Mouse (Mus musculus) layer of hippocampus, adult 9-10 months (tissue): ENCODE measurements around the gene Spaca9.

Experiments used
- DNase-seq: peaks from one replicate; pipeline ENCODE4 v3.0.0; 2022; ENCODE audit warnings: low spot score

Gene Spaca9

GRCm38 (mm10) chr2:28699361-28700335, at the start of gene Spaca9, which contains the start of gene Ak8:
Gene Spaca9, minus strand, starts transcription at chr2:28699727.
Gene Ak8, plus strand, starts transcription at chr2:28700164.
- DNase-seq, result peak; percentile 45

GRCm38 (mm10) chr2:28747705-28748104, 48.2 kb upstream of the Spaca9 start:
- DNase-seq, result no peak

- no peak for DNase-seq
These were observed 47.3 kb upstream of the Spaca9 start for GRCm38 (mm10) chr2:28746682-28747332.

- DNase-seq, result no peak
These were observed 43.2 kb upstream of the Spaca9 start for GRCm38 (mm10) chr2:28742701-28743100.

- no peak for DNase-seq
These were observed 40.6 kb upstream of the Spaca9 start for GRCm38 (mm10) chr2:28740159-28740558.

- no peak for DNase-seq
These were observed 37.6 kb upstream of the Spaca9 start for GRCm38 (mm10) chr2:28737112-28737511.

- no peak for DNase-seq
These were observed 31.1 kb upstream of the Spaca9 start for GRCm38 (mm10) chr2:28730676-28731075.

GRCm38 (mm10) chr2:28727786-28728404, 28.4 kb upstream of the Spaca9 start:
- no peak for DNase-seq

- no peak for DNase-seq
These were observed 24.4 kb upstream of the Spaca9 start for GRCm38 (mm10) chr2:28723912-28724311.

GRCm38 (mm10) chr2:28722419-28722818, 22.9 kb upstream of the Spaca9 start:
- no peak for DNase-seq

- no peak for DNase-seq
These were observed 13.5 kb upstream of the Spaca9 start for GRCm38 (mm10) chr2:28713036-28713435.

- DNase-seq, result no peak
These were observed 7.3 kb upstream of the Spaca9 start for GRCm38 (mm10) chr2:28706787-28707186.

GRCm38 (mm10) chr2:28706106-28706636, 6.6 kb upstream of the Spaca9 start:
- DNase-seq, result no peak

GRCm38 (mm10) chr2:28701646-28702262, 2.2 kb upstream of the Spaca9 start:
- DNase-seq, result no peak

- no peak for DNase-seq
These were observed 961 bp downstream of the Spaca9 start for GRCm38 (mm10) chr2:28698566-28698965.

- no peak for DNase-seq
These were observed 6.8 kb downstream of the Spaca9 start for GRCm38 (mm10) chr2:28692692-28693091.

GRCm38 (mm10) chr2:28688431-28688830, 11.1 kb downstream of the Spaca9 start:
- DNase-seq, result no peak

GRCm38 (mm10) chr2:28685895-28686294, 13.6 kb downstream of the Spaca9 start:
- no peak for DNase-seq

- no peak for DNase-seq
These were observed 17.8 kb downstream of the Spaca9 start for GRCm38 (mm10) chr2:28681718-28682117.

GRCm38 (mm10) chr2:28680710-28681109, 18.8 kb downstream of the Spaca9 start:
- no peak for DNase-seq

- DNase-seq, result no peak
These were observed 23.5 kb downstream of the Spaca9 start for GRCm38 (mm10) chr2:28676005-28676404.

GRCm38 (mm10) chr2:28671438-28671837, 28.1 kb downstream of the Spaca9 start:
- DNase-seq, result no peak
